Mouse (Mus musculus) hindbrain, embryonic 14.5 days (tissue): ENCODE measurements around the gene Arhgap19. TPM values are rescaled to one million over a fixed set of nuclear protein-coding genes. Genes with fewer than 3 reads are reported as not detected.
A peak's percentile ranks its signal among the peaks of the same experiment; 100 is the strongest.

Experiments used
- ATAC-seq: fragments of 200-750 bp; cut with Nextera tagmentation; 2 replicates; pipeline ENCODE4 v1.8.0; 2017; ENCODE audit warnings: moderate number of reproducible peaks, mild to moderate bottlenecking, moderate TSS enrichment, moderate library complexity; ENCODE audit not compliant: low FRiP score
- DNase-seq: peaks from one replicate; pipeline ENCODE4 v3.0.0-alpha.2; 2015; ENCODE audit warnings: low spot score
- H3K27ac ChIP-seq: fragments of 300-500 bp; sonication (generic); 2 replicates; pipeline ENCODE4 v1.5.1; 2014; ENCODE audit warnings: mild to moderate bottlenecking, moderate library complexity
- H3K27me3 ChIP-seq: fragments of 300-500 bp; sonication (generic); 2 replicates; pipeline ENCODE4 v1.6.1; 2014; ENCODE audit warnings: mild to moderate bottlenecking, low read length, mixed read lengths; ENCODE audit not compliant: control insufficient read depth, insufficient read depth
- H3K36me3 ChIP-seq: fragments of 300-500 bp; sonication (generic); replicated peaks from 2 replicates; pipeline ENCODE4 v1.6.1; 2014; ENCODE audit not compliant: control insufficient read depth, insufficient read depth
- H3K4me1 ChIP-seq: fragments of 300-500 bp; sonication (generic); replicated peaks from 2 replicates; pipeline ENCODE4 v1.6.1; 2014; ENCODE audit warnings: antibody characterized with exemption, low read length, mixed read lengths; ENCODE audit not compliant: control insufficient read depth, insufficient read depth
- H3K4me2 ChIP-seq: fragments of 300-500 bp; sonication (generic); replicated peaks from 2 replicates; pipeline ENCODE4 v1.6.1; 2014; ENCODE audit warnings: mild to moderate bottlenecking, moderate library complexity
- H3K4me3 ChIP-seq: fragments of 300-500 bp; sonication (generic); replicated peaks from 2 replicates; pipeline ENCODE4 v1.5.1; 2014; ENCODE audit warnings: mild to moderate bottlenecking, low read length
- H3K9ac ChIP-seq: fragments of 300-500 bp; sonication (generic); 2 replicates; pipeline ENCODE4 v1.6.1; 2014
- H3K9me3 ChIP-seq: fragments of 300-500 bp; sonication (generic); 2 replicates; pipeline ENCODE4 v1.6.1; 2016; ENCODE audit warnings: low read length; ENCODE audit not compliant: control insufficient read depth
- WGBS: fragments of 180-500 bp; shearing (Covaris S2); extraction: QIAGEN DNeasy Blood & Tissue Kit; methylation state at CpG from one replicate; pipeline ENCODE4 v1.1.7; 2014; 5-methylcytosine and 5-hydroxymethylcytosine counted together
- polyA plus RNA-seq: library from polyadenylated mRNA; unstranded; fragments of >200 nt; fragmentation: Nextera tagmentation; extraction: Ambion mirVana; gene quantifications from 2 replicates; pipeline ENCODE4 v1.2.1, GENCODE M21; 2014

Gene Arhgap19
- polyA plus RNA-seq, 1 experiment from 2014 or later = 6.7 TPM

GRCm38 (mm10) chr19:41738896-41739295, 63.0 kb downstream of the Arhgap19 start:
- Histone ChIP-seq H3K27ac (0 out of 2 replicates have a peak overlapping the region, but pooled peaks have one; percentile 73), H3K9ac (peak overlapping the region; percentile 44; the same call in 1 of the 2 replicates), H3K9me3 (no peaks in the 10 kb centered on the region), H3K36me3 (no peaks in the 10 kb centered on the region), H3K27me3 (0 out of 2 replicates have a peak, but pooled peaks cover 3% of the 10 kb centered on the region), H3K4me1 (peaks cover 61% of the 10 kb centered on the region), H3K4me2 (peak overlapping the region; percentile 74), H3K4me3 (0 out of 2 replicates have a peak overlapping the region, but pooled peaks have one; percentile 14)
- DNase-seq = no peak
- WGBS = 12% methylated on average over 4 of the region's 4 CpGs
- no peak for ATAC-seq

- Histone ChIP-seq H3K9me3 (no peaks in the 10 kb centered on the region), H3K4me3 (peak overlapping the region; percentile 14), H3K4me2 (peak overlapping the region; percentile 74), H3K4me1 (peaks cover 59% of the 10 kb centered on the region), H3K27me3 (0 out of 2 replicates have a peak, but pooled peaks cover 3% of the 10 kb centered on the region), H3K27ac (peak overlapping the region; percentile 73), H3K36me3 (no peaks in the 10 kb centered on the region), H3K9ac (peak overlapping the region; percentile 44; the same call in 1 of the 2 replicates)
- ATAC-seq (peak; percentile 22), DNase-seq (no peak)
- 4% methylated on average over 14 of the region's 14 CpGs for WGBS
Measured at GRCm38 (mm10) chr19:41738429-41738805, 63.4 kb downstream of the Arhgap19 start.

GRCm38 (mm10) chr19:41737657-41738428, 64.0 kb downstream of the Arhgap19 start:
- H3K27me3 ChIP-seq = 0 out of 2 replicates have a peak, but pooled peaks cover 3% of the 10 kb centered on the region
- no peaks in the 10 kb centered on the region for H3K9me3 ChIP-seq
- H3K4me3 ChIP-seq = peak overlapping the region; percentile 14
- peak overlapping the region; percentile 73 for H3K27ac ChIP-seq
- peaks cover 59% of the 10 kb centered on the region for H3K4me1 ChIP-seq
- H3K4me2 ChIP-seq = peak overlapping the region; percentile 74
- H3K36me3 ChIP-seq = no peaks in the 10 kb centered on the region
- ATAC-seq (peak; percentile 77), DNase-seq (peak; percentile 76)
- 2% methylated on average over 18 of the region's 18 CpGs for WGBS
- peak overlapping the region; percentile 44; the same call in 1 of the 2 replicates for H3K9ac ChIP-seq

GRCm38 (mm10) chr19:41734685-41735084, 67.2 kb downstream of the Arhgap19 start:
- ATAC-seq (no peak), DNase-seq (no peak)
- Histone ChIP-seq H3K9ac (no peak overlapping the region), H3K36me3 (no peaks in the 10 kb centered on the region), H3K9me3 (peaks cover 12% of the 10 kb centered on the region; the same call in 1 of the 2 replicates), H3K4me1 (peaks cover 39% of the 10 kb centered on the region), H3K4me3 (no peak overlapping the region), H3K4me2 (no peak overlapping the region), H3K27me3 (0 out of 2 replicates have a peak, but pooled peaks cover 2% of the 10 kb centered on the region), H3K27ac (peak overlapping the region; percentile 20; the same call in 1 of the 2 replicates)
- 11% methylated on average over 10 of the region's 10 CpGs for WGBS

- Histone ChIP-seq H3K9me3 (no peaks in the 10 kb centered on the region), H3K4me2 (no peak overlapping the region), H3K4me3 (no peak overlapping the region), H3K27ac (peak overlapping the region; percentile 62), H3K27me3 (no peaks in the 10 kb centered on the region), H3K9ac (no peak overlapping the region), H3K36me3 (no peaks in the 10 kb centered on the region; the same call in 1 of the 2 replicates), H3K4me1 (peaks cover 9% of the 10 kb centered on the region)
- DNase-seq = no peak
- WGBS = 49% methylated on average over 2 of the region's 2 CpGs
- ATAC-seq = no peak
Measured at GRCm38 (mm10) chr19:41725491-41725890, 76.4 kb downstream of the Arhgap19 start.

- Histone ChIP-seq H3K4me3 (no peak overlapping the region), H3K27ac (peak overlapping the region; percentile 62), H3K27me3 (no peaks in the 10 kb centered on the region), H3K9ac (no peak overlapping the region), H3K36me3 (no peaks in the 10 kb centered on the region; the same call in 1 of the 2 replicates), H3K4me2 (no peak overlapping the region), H3K4me1 (peaks cover 9% of the 10 kb centered on the region), H3K9me3 (no peaks in the 10 kb centered on the region)
- WGBS = 25% methylated on average over 9 of the region's 9 CpGs
- ATAC-seq (peak; percentile 61), DNase-seq (no peak)
Measured at GRCm38 (mm10) chr19:41724831-41725470, 76.9 kb downstream of the Arhgap19 start.

- H3K4me2 ChIP-seq = no peak overlapping the region
- H3K4me1 ChIP-seq = peaks cover 9% of the 10 kb centered on the region
- H3K9ac ChIP-seq = no peak overlapping the region
- DNase-seq (no peak), ATAC-seq (no peak)
- no peaks in the 10 kb centered on the region for H3K9me3 ChIP-seq
- no peaks in the 10 kb centered on the region for H3K27me3 ChIP-seq
- H3K27ac ChIP-seq = 0 out of 2 replicates have a peak overlapping the region, but pooled peaks have one; percentile 62
- H3K4me3 ChIP-seq = no peak overlapping the region
- H3K36me3 ChIP-seq = no peaks in the 10 kb centered on the region; the same call in 1 of the 2 replicates
- 42% methylated on average over 2 of the region's 2 CpGs for WGBS
Measured at GRCm38 (mm10) chr19:41723337-41723736, 78.5 kb downstream of the Arhgap19 start.

GRCm38 (mm10) chr19:41719436-41719835, 82.4 kb downstream of the Arhgap19 start:
- no peak for DNase-seq
- WGBS = 67% methylated on average over 8 of the region's 8 CpGs
- Histone ChIP-seq H3K4me2 (no peak overlapping the region), H3K9ac (no peak overlapping the region), H3K4me3 (no peak overlapping the region), H3K36me3 (no peaks in the 10 kb centered on the region), H3K4me1 (peaks cover 19% of the 10 kb centered on the region), H3K27ac (no peak overlapping the region), H3K9me3 (no peaks in the 10 kb centered on the region), H3K27me3 (no peaks in the 10 kb centered on the region)
- no peak for ATAC-seq
